Mouse (Mus musculus): Measurements from ENCODE around the gene Isy1. TPM values are rescaled to one million over a fixed set of nuclear protein-coding genes. Genes with fewer than 3 reads are reported as not detected.

Gene Isy1
- polyA plus RNA-seq, 1 experiment = 21.9 TPM

- WGBS = 65% methylated on average over 7 of the region's 7 CpGs
- TF ChIP-seq POLR2A (IDR thresholded peaks at IDR 0.05; ENCODE audit: borderline replicate concordance, control insufficient read depth, low read depth, low read length) = no peak
- no peak for TF ChIP-seq CTCF (IDR thresholded peaks at IDR 0.05; ENCODE audit: control insufficient read depth, insufficient read depth, low read length)
- no peak overlapping the region for H3K27ac ChIP-seq (ENCODE audit: control insufficient read depth, insufficient read depth, low read depth, low read length, poor library complexity)
- H3K4me3 ChIP-seq (replicated peaks; ENCODE audit: control insufficient read depth, low read depth, low read length) = no peak overlapping the region
- peaks cover 4% of the 10 kb centered on the region for H3K4me1 ChIP-seq (ENCODE audit: control insufficient read depth, insufficient read depth, low read length)
These were observed 37.0 kb upstream of the Isy1 start for GRCm38 (mm10) chr6:87875562-87875961.

GRCm38 (mm10) chr6:87875083-87875482 is 36.5 kb upstream of the Isy1 start:
- H3K27ac ChIP-seq (ENCODE audit: control insufficient read depth, insufficient read depth, low read depth, low read length, poor library complexity) = no peak overlapping the region
- peaks cover 4% of the 10 kb centered on the region for H3K4me1 ChIP-seq (ENCODE audit: control insufficient read depth, insufficient read depth, low read length)
- TF ChIP-seq POLR2A (IDR thresholded peaks at IDR 0.05; ENCODE audit: borderline replicate concordance, control insufficient read depth, low read depth, low read length) (no peak), CTCF (IDR thresholded peaks at IDR 0.05; ENCODE audit: control insufficient read depth, insufficient read depth, low read length) (no peak)
- no peak overlapping the region for H3K4me3 ChIP-seq (replicated peaks; ENCODE audit: control insufficient read depth, low read depth, low read length)
- WGBS = 78% methylated on average over 1 of the region's 1 CpGs

- no peak overlapping the region for H3K27ac ChIP-seq (ENCODE audit: control insufficient read depth, insufficient read depth, low read depth, low read length, poor library complexity)
- H3K4me3 ChIP-seq (replicated peaks; ENCODE audit: control insufficient read depth, low read depth, low read length) = no peak overlapping the region
- 81% methylated on average over 2 of the region's 2 CpGs for WGBS
- H3K4me1 ChIP-seq (ENCODE audit: control insufficient read depth, insufficient read depth, low read length) = peaks cover 4% of the 10 kb centered on the region
- TF ChIP-seq POLR2A (IDR thresholded peaks at IDR 0.05; ENCODE audit: borderline replicate concordance, control insufficient read depth, low read depth, low read length) (no peak), CTCF (IDR thresholded peaks at IDR 0.05; ENCODE audit: control insufficient read depth, insufficient read depth, low read length) (no peak)
These were observed 35.4 kb upstream of the Isy1 start for GRCm38 (mm10) chr6:87873963-87874362.

- no peak overlapping the region for H3K4me3 ChIP-seq (replicated peaks; ENCODE audit: control insufficient read depth, low read depth, low read length)
- 19% methylated on average over 1 of the region's 1 CpGs for WGBS
- peaks cover 4% of the 10 kb centered on the region for H3K4me1 ChIP-seq (ENCODE audit: control insufficient read depth, insufficient read depth, low read length)
- no peak for TF ChIP-seq POLR2A (IDR thresholded peaks at IDR 0.05; ENCODE audit: borderline replicate concordance, control insufficient read depth, low read depth, low read length)
- no peak for TF ChIP-seq CTCF (IDR thresholded peaks at IDR 0.05; ENCODE audit: control insufficient read depth, insufficient read depth, low read length)
- no peak overlapping the region for H3K27ac ChIP-seq (ENCODE audit: control insufficient read depth, insufficient read depth, low read depth, low read length, poor library complexity)
These were observed 34.5 kb upstream of the Isy1 start for GRCm38 (mm10) chr6:87873104-87873503.

GRCm38 (mm10) chr6:87871240-87871639 is 32.6 kb upstream of the Isy1 start:
- peaks cover 2% of the 10 kb centered on the region for H3K4me1 ChIP-seq (ENCODE audit: control insufficient read depth, insufficient read depth, low read length)
- no peak overlapping the region for H3K4me3 ChIP-seq (replicated peaks; ENCODE audit: control insufficient read depth, low read depth, low read length)
- TF ChIP-seq CTCF (IDR thresholded peaks at IDR 0.05; ENCODE audit: control insufficient read depth, insufficient read depth, low read length) (no peak), POLR2A (IDR thresholded peaks at IDR 0.05; ENCODE audit: borderline replicate concordance, control insufficient read depth, low read depth, low read length) (no peak)
- 86% methylated on average over 7 of the region's 7 CpGs for WGBS
- no peak overlapping the region for H3K27ac ChIP-seq (ENCODE audit: control insufficient read depth, insufficient read depth, low read depth, low read length, poor library complexity)

- TF ChIP-seq CTCF (IDR thresholded peaks at IDR 0.05; ENCODE audit: control insufficient read depth, insufficient read depth, low read length) = no peak
- no peak for TF ChIP-seq POLR2A (IDR thresholded peaks at IDR 0.05; ENCODE audit: borderline replicate concordance, control insufficient read depth, low read depth, low read length)
These were observed 31.8 kb upstream of the Isy1 start for GRCm38 (mm10) chr6:87870440-87870839.

GRCm38 (mm10) chr6:87868871-87869506 is 30.4 kb upstream of the Isy1 start:
- no peaks in the 10 kb centered on the region for H3K4me1 ChIP-seq (ENCODE audit: control insufficient read depth, insufficient read depth, low read length)
- H3K4me3 ChIP-seq (replicated peaks; ENCODE audit: control insufficient read depth, low read depth, low read length) = no peak overlapping the region
- TF ChIP-seq POLR2A (IDR thresholded peaks at IDR 0.05; ENCODE audit: borderline replicate concordance, control insufficient read depth, low read depth, low read length) (no peak), CTCF (IDR thresholded peaks at IDR 0.05; ENCODE audit: control insufficient read depth, insufficient read depth, low read length) (no peak)
- 30% methylated on average over 9 of the region's 9 CpGs for WGBS
- H3K27ac ChIP-seq (ENCODE audit: control insufficient read depth, insufficient read depth, low read depth, low read length, poor library complexity) = no peak overlapping the region

More at GRCm38 (mm10) chr6:87870440-87870839, 31.8 kb upstream of the Isy1 start:
- WGBS = 56% methylated on average over 1 of the region's 1 CpGs
- Histone ChIP-seq H3K4me1 (ENCODE audit: control insufficient read depth, insufficient read depth, low read length) (no peaks in the 10 kb centered on the region), H3K4me3 (replicated peaks; ENCODE audit: control insufficient read depth, low read depth, low read length) (no peak overlapping the region), H3K27ac (ENCODE audit: control insufficient read depth, insufficient read depth, low read depth, low read length, poor library complexity) (no peak overlapping the region)

- TF ChIP-seq CTCF (IDR thresholded peaks at IDR 0.05; ENCODE audit: control insufficient read depth, insufficient read depth, low read length) (no peak), POLR2A (IDR thresholded peaks at IDR 0.05; ENCODE audit: borderline replicate concordance, control insufficient read depth, low read depth, low read length) (no peak)
- 34% methylated on average over 2 of the region's 2 CpGs for WGBS
- no peak overlapping the region for H3K4me3 ChIP-seq (replicated peaks; ENCODE audit: control insufficient read depth, low read depth, low read length)
- H3K4me1 ChIP-seq (ENCODE audit: control insufficient read depth, insufficient read depth, low read length) = no peaks in the 10 kb centered on the region
- H3K27ac ChIP-seq (ENCODE audit: control insufficient read depth, insufficient read depth, low read depth, low read length, poor library complexity) = no peak overlapping the region
These were observed 28.7 kb upstream of the Isy1 start for GRCm38 (mm10) chr6:87867256-87867655.

- TF ChIP-seq CTCF (IDR thresholded peaks at IDR 0.05; ENCODE audit: control insufficient read depth, insufficient read depth, low read length) (no peak), POLR2A (IDR thresholded peaks at IDR 0.05; ENCODE audit: borderline replicate concordance, control insufficient read depth, low read depth, low read length) (no peak)
- WGBS = 70% methylated on average over 6 of the region's 6 CpGs
- Histone ChIP-seq H3K4me1 (ENCODE audit: control insufficient read depth, insufficient read depth, low read length) (no peaks in the 10 kb centered on the region), H3K27ac (ENCODE audit: control insufficient read depth, insufficient read depth, low read depth, low read length, poor library complexity) (no peak overlapping the region), H3K4me3 (replicated peaks; ENCODE audit: control insufficient read depth, low read depth, low read length) (no peak overlapping the region)
These were observed 27.6 kb upstream of the Isy1 start for GRCm38 (mm10) chr6:87866211-87866610.

All from bone marrow, adult 2 months (tissue).